Mouse (Mus musculus): ENCODE measurements around the gene Kdf1. TPM values are rescaled to one million over a fixed set of nuclear protein-coding genes. Genes with fewer than 3 reads are reported as not detected.

Gene Kdf1
- polyA plus RNA-seq, 1 experiment = 0.06 TPM

GRCm38 (mm10) chr4:133559846-133560245 is 41.1 kb downstream of the Kdf1 start:
- H3K79me3 ChIP-seq (ENCODE audit: low read depth) = no peaks in the 10 kb centered on the region
- H3K27me3 ChIP-seq (ENCODE audit: control insufficient read depth, insufficient read depth, insufficient read length) = peaks cover 40% of the 10 kb centered on the region
- H3K79me2 ChIP-seq (ENCODE audit: control insufficient read depth, insufficient read depth) = no peaks in the 10 kb centered on the region
- no peak overlapping the region for H3K4me3 ChIP-seq (ENCODE audit: insufficient read depth, poor library complexity, severe bottlenecking)
- no peak for TF ChIP-seq USF1 (IDR thresholded peaks at IDR 0.05; ENCODE audit: low read depth)
- no peak for TF ChIP-seq MYOG (IDR thresholded peaks at IDR 0.05; ENCODE audit: control insufficient read depth, extremely low read depth, insufficient read length)
- TF ChIP-seq FOSL1 (IDR thresholded peaks at IDR 0.05; ENCODE audit: insufficient read depth, low read length, poor library complexity, severe bottlenecking) = no peak
- TF ChIP-seq CEBPB (IDR thresholded peaks at IDR 0.05; ENCODE audit: low read depth) = no peak
- no peak for TF ChIP-seq MAX (IDR thresholded peaks at IDR 0.05)
- TF ChIP-seq CTCF (IDR thresholded peaks at IDR 0.05; ENCODE audit: control insufficient read depth, insufficient read depth, insufficient read length) = no peak
- no peak for TF ChIP-seq MYOD1 (IDR thresholded peaks at IDR 0.05; ENCODE audit: control insufficient read depth, insufficient read length, low read depth)
- no peaks in the 10 kb centered on the region for H3K36me3 ChIP-seq (ENCODE audit: control insufficient read depth, insufficient read depth)
- H3ac ChIP-seq (ENCODE audit: control insufficient read depth, insufficient read length, low read depth) = no peak overlapping the region

GRCm38 (mm10) chr4:133561622-133562021 is 42.9 kb downstream of the Kdf1 start:
- Histone ChIP-seq H3K4me3 (ENCODE audit: insufficient read depth, poor library complexity, severe bottlenecking) (no peak overlapping the region), H3ac (ENCODE audit: control insufficient read depth, insufficient read length, low read depth) (no peak overlapping the region), H3K79me2 (ENCODE audit: control insufficient read depth, insufficient read depth) (no peaks in the 10 kb centered on the region), H3K36me3 (ENCODE audit: control insufficient read depth, insufficient read depth) (no peaks in the 10 kb centered on the region), H3K79me3 (ENCODE audit: low read depth) (no peaks in the 10 kb centered on the region), H3K27me3 (ENCODE audit: control insufficient read depth, insufficient read depth, insufficient read length) (peaks cover 26% of the 10 kb centered on the region)
- no peak for TF ChIP-seq USF1 (IDR thresholded peaks at IDR 0.05; ENCODE audit: low read depth)

GRCm38 (mm10) chr4:133563123-133563571 is 44.4 kb downstream of the Kdf1 start:
- TF ChIP-seq MAX (IDR thresholded peaks at IDR 0.05) (no peak), CTCF (IDR thresholded peaks at IDR 0.05; ENCODE audit: control insufficient read depth, insufficient read depth, insufficient read length) (no peak), CEBPB (IDR thresholded peaks at IDR 0.05; ENCODE audit: low read depth) (no peak), FOSL1 (IDR thresholded peaks at IDR 0.05; ENCODE audit: insufficient read depth, low read length, poor library complexity, severe bottlenecking) (no peak), MYOG (IDR thresholded peaks at IDR 0.05; ENCODE audit: control insufficient read depth, extremely low read depth, insufficient read length) (no peak), USF1 (IDR thresholded peaks at IDR 0.05; ENCODE audit: low read depth) (no peak), MYOD1 (IDR thresholded peaks at IDR 0.05; ENCODE audit: control insufficient read depth, insufficient read length, low read depth) (no peak)
- Histone ChIP-seq H3K36me3 (ENCODE audit: control insufficient read depth, insufficient read depth) (no peaks in the 10 kb centered on the region), H3ac (ENCODE audit: control insufficient read depth, insufficient read length, low read depth) (no peak overlapping the region), H3K79me3 (ENCODE audit: low read depth) (no peaks in the 10 kb centered on the region), H3K4me3 (ENCODE audit: insufficient read depth, poor library complexity, severe bottlenecking) (no peak overlapping the region), H3K27me3 (ENCODE audit: control insufficient read depth, insufficient read depth, insufficient read length) (peaks cover 11% of the 10 kb centered on the region), H3K79me2 (ENCODE audit: control insufficient read depth, insufficient read depth) (no peaks in the 10 kb centered on the region)

GRCm38 (mm10) chr4:133567251-133567650 is 48.5 kb downstream of the Kdf1 start:
- no peak overlapping the region for H3K4me3 ChIP-seq (ENCODE audit: insufficient read depth, poor library complexity, severe bottlenecking)
- H3ac ChIP-seq (ENCODE audit: control insufficient read depth, insufficient read length, low read depth) = no peak overlapping the region
- no peaks in the 10 kb centered on the region for H3K27me3 ChIP-seq (ENCODE audit: control insufficient read depth, insufficient read depth, insufficient read length)
- TF ChIP-seq CTCF (IDR thresholded peaks at IDR 0.05; ENCODE audit: control insufficient read depth, insufficient read depth, insufficient read length) (no peak), CEBPB (IDR thresholded peaks at IDR 0.05; ENCODE audit: low read depth) (no peak), MYOG (IDR thresholded peaks at IDR 0.05; ENCODE audit: control insufficient read depth, extremely low read depth, insufficient read length) (no peak), USF1 (IDR thresholded peaks at IDR 0.05; ENCODE audit: low read depth) (no peak), MAX (IDR thresholded peaks at IDR 0.05) (no peak), FOSL1 (IDR thresholded peaks at IDR 0.05; ENCODE audit: insufficient read depth, low read length, poor library complexity, severe bottlenecking) (no peak), MYOD1 (IDR thresholded peaks at IDR 0.05; ENCODE audit: control insufficient read depth, insufficient read length, low read depth) (no peak)
- no peaks in the 10 kb centered on the region for H3K79me3 ChIP-seq (ENCODE audit: low read depth)
- no peaks in the 10 kb centered on the region for H3K36me3 ChIP-seq (ENCODE audit: control insufficient read depth, insufficient read depth)
- H3K79me2 ChIP-seq (ENCODE audit: control insufficient read depth, insufficient read depth) = no peaks in the 10 kb centered on the region

GRCm38 (mm10) chr4:133569291-133570065 is 50.7 kb downstream of the Kdf1 start:
- Histone ChIP-seq H3K79me3 (ENCODE audit: low read depth) (no peaks in the 10 kb centered on the region), H3K27me3 (ENCODE audit: control insufficient read depth, insufficient read depth, insufficient read length) (no peaks in the 10 kb centered on the region), H3K36me3 (ENCODE audit: control insufficient read depth, insufficient read depth) (no peaks in the 10 kb centered on the region), H3ac (ENCODE audit: control insufficient read depth, insufficient read length, low read depth) (no peak overlapping the region), H3K79me2 (ENCODE audit: control insufficient read depth, insufficient read depth) (no peaks in the 10 kb centered on the region), H3K4me3 (ENCODE audit: insufficient read depth, poor library complexity, severe bottlenecking) (no peak overlapping the region)
- TF ChIP-seq USF1 (IDR thresholded peaks at IDR 0.05; ENCODE audit: low read depth) = no peak
- TF ChIP-seq CEBPB (IDR thresholded peaks at IDR 0.05; ENCODE audit: low read depth) = no peak
- no peak for TF ChIP-seq CTCF (IDR thresholded peaks at IDR 0.05; ENCODE audit: control insufficient read depth, insufficient read depth, insufficient read length)
- no peak for TF ChIP-seq MYOG (IDR thresholded peaks at IDR 0.05; ENCODE audit: control insufficient read depth, extremely low read depth, insufficient read length)
- TF ChIP-seq MYOD1 (IDR thresholded peaks at IDR 0.05; ENCODE audit: control insufficient read depth, insufficient read length, low read depth) = no peak
- TF ChIP-seq MAX (IDR thresholded peaks at IDR 0.05) = no peak
- TF ChIP-seq FOSL1 (IDR thresholded peaks at IDR 0.05; ENCODE audit: insufficient read depth, low read length, poor library complexity, severe bottlenecking) = no peak

GRCm38 (mm10) chr4:133570066-133570466 is 51.3 kb downstream of the Kdf1 start:
- no peak for TF ChIP-seq USF1 (IDR thresholded peaks at IDR 0.05; ENCODE audit: low read depth)
- no peak for TF ChIP-seq CEBPB (IDR thresholded peaks at IDR 0.05; ENCODE audit: low read depth)
- no peak for TF ChIP-seq MYOG (IDR thresholded peaks at IDR 0.05; ENCODE audit: control insufficient read depth, extremely low read depth, insufficient read length)
- Histone ChIP-seq H3K79me2 (ENCODE audit: control insufficient read depth, insufficient read depth) (peaks cover 4% of the 10 kb centered on the region), H3K79me3 (ENCODE audit: low read depth) (no peaks in the 10 kb centered on the region), H3K36me3 (ENCODE audit: control insufficient read depth, insufficient read depth) (no peaks in the 10 kb centered on the region), H3K4me3 (ENCODE audit: insufficient read depth, poor library complexity, severe bottlenecking) (no peak overlapping the region), H3ac (ENCODE audit: control insufficient read depth, insufficient read length, low read depth) (no peak overlapping the region), H3K27me3 (ENCODE audit: control insufficient read depth, insufficient read depth, insufficient read length) (no peaks in the 10 kb centered on the region)

All from C2C12 (cell line).